Mouse (Mus musculus) MEL (cell line): ENCODE results near the gene Zmym2. TPM values are rescaled to one million over a fixed set of nuclear protein-coding genes. Genes with fewer than 3 reads are reported as not detected.

Source experiments
- DNase-seq: peaks from one replicate; pipeline ENCODE4 v3.0.0; 2011; ENCODE audit warnings: low read depth, low spot score
- H3K27ac ChIP-seq: 2 replicates; pipeline ENCODE4 v1.5.1; 2012; ENCODE audit warnings: low read depth, mild to moderate bottlenecking, control low read depth, low read length, moderate library complexity; ENCODE audit not compliant: control insufficient read depth
- H3K27me3 ChIP-seq, 2 experiments: fragments of 150-350 bp in 1 of 2; sonication (generic) in 1 of 2; 2 replicates each; pipeline ENCODE4 v1.6.1; 2012; ENCODE audit warnings: low read length in 2 of 2, mild to moderate bottlenecking in 2 of 2, improper control_type of control experiment in 1 of 2, moderate library complexity in 1 of 2; ENCODE audit not compliant: insufficient read depth in 2 of 2, control insufficient read depth in 1 of 2
- H3K36me3 ChIP-seq, 2 experiments: 2 replicates each; pipeline ENCODE4 v1.6.1; 2012 to 2014; ENCODE audit warnings: low read length in 2 of 2, improper control_type of control experiment in 1 of 2, inconsistent platforms in 1 of 2, mild to moderate bottlenecking in 1 of 2; ENCODE audit not compliant: insufficient read depth in 2 of 2, control insufficient read depth in 1 of 2
- H3K4me1 ChIP-seq, 2 experiments: fragments of 150-350 bp in 1 of 2; sonication (generic) in 1 of 2; 2 replicates each; pipeline ENCODE4 v1.6.1; 2012; ENCODE audit warnings: low read length in 2 of 2, improper control_type of control experiment in 1 of 2, mild to moderate bottlenecking in 1 of 2; ENCODE audit not compliant: insufficient read depth in 2 of 2, control insufficient read depth in 1 of 2
- H3K4me3 ChIP-seq, 2 experiments: fragments of 150-350 bp in 1 of 2; sonication (generic) in 1 of 2; 2 replicates each; pipeline ENCODE4 v1.5.1; 2012; ENCODE audit warnings: low read depth in 2 of 2, low read length in 2 of 2, mild to moderate bottlenecking in 2 of 2, moderate library complexity in 2 of 2, control low read depth in 1 of 2, improper control_type of control experiment in 1 of 2; ENCODE audit not compliant: control insufficient read depth in 1 of 2, insufficient read depth in 1 of 2
- H3K79me2 ChIP-seq: 2 replicates; pipeline ENCODE4 v1.6.1; 2012; ENCODE audit warnings: mild to moderate bottlenecking, low read length, moderate library complexity; ENCODE audit not compliant: control insufficient read depth, poor library complexity, insufficient read depth
- H3K9ac ChIP-seq: 2 replicates; pipeline ENCODE4 v1.6.1; 2012; ENCODE audit warnings: low read depth, mild to moderate bottlenecking, control low read depth, low read length, moderate library complexity; ENCODE audit not compliant: control insufficient read depth, poor library complexity, severe bottlenecking
- H3K9me3 ChIP-seq: fragments of 150-350 bp; sonication (generic); replicated peaks from 2 replicates; pipeline ENCODE4 v1.6.1; 2012; ENCODE audit warnings: mild to moderate bottlenecking, low read length, improper control_type of control experiment, moderate library complexity; ENCODE audit not compliant: insufficient read depth
- CHD1 ChIP-seq: IDR thresholded peaks from 2 replicates; pipeline ENCODE4 v1.6.1; 2012; ENCODE audit warnings: low read depth, mild to moderate bottlenecking, inconsistent platforms, low read length, improper control_type of control experiment
- CHD2 ChIP-seq: IDR thresholded peaks from 2 replicates; pipeline ENCODE4 v1.6.1; 2011; ENCODE audit warnings: low read length, improper control_type of control experiment
- CTCF ChIP-seq, 3 experiments: IDR thresholded peaks in 2 of 3; conservative IDR thresholded peaks in 1 of 3; 2 replicates each; pipeline ENCODE4 v1.5.1; 2011 to 2012; ENCODE audit warnings: low read length in 3 of 3, low read depth in 2 of 3, mild to moderate bottlenecking in 2 of 3, improper control_type of control experiment in 1 of 3, inconsistent platforms in 1 of 3, mixed read lengths in 1 of 3, moderate library complexity in 1 of 3; ENCODE audit not compliant: control insufficient read depth in 1 of 3, insufficient read depth in 1 of 3, poor library complexity in 1 of 3, severe bottlenecking in 1 of 3
- E2F4 ChIP-seq: IDR thresholded peaks from 2 replicates; pipeline ENCODE4 v1.6.1; 2011; ENCODE audit warnings: low read depth, low read length, improper control_type of control experiment, borderline replicate concordance
- ELF1 ChIP-seq: IDR thresholded peaks from 2 replicates; pipeline ENCODE4 v1.6.1; 2014; ENCODE audit warnings: low read depth, mild to moderate bottlenecking, inconsistent platforms, low read length, improper control_type of control experiment, moderate library complexity
- EP300 ChIP-seq, 2 experiments: IDR thresholded peaks; 2 replicates each; pipeline ENCODE4 v1.6.1; 2011; ENCODE audit warnings: improper control_type of control experiment in 2 of 2, low read length in 2 of 2, low read depth in 1 of 2, mild to moderate bottlenecking in 1 of 2
- ETS1 ChIP-seq: IDR thresholded peaks from 2 replicates; pipeline ENCODE4 v1.6.1; 2012; ENCODE audit warnings: low read depth, mild to moderate bottlenecking, inconsistent platforms, low read length, improper control_type of control experiment, moderate library complexity
- GABPA ChIP-seq: IDR thresholded peaks from 2 replicates; pipeline ENCODE4 v1.6.1; 2012; ENCODE audit warnings: low read depth, mild to moderate bottlenecking, inconsistent platforms, low read length, improper control_type of control experiment, moderate library complexity
- GATA1 ChIP-seq: IDR thresholded peaks from 2 replicates; pipeline ENCODE4 v1.6.1; 2011; ENCODE audit warnings: low read depth, low read length, improper control_type of control experiment
- HCFC1 ChIP-seq: IDR thresholded peaks from 2 replicates; pipeline ENCODE4 v1.6.1; 2012; ENCODE audit warnings: low read depth, mild to moderate bottlenecking, inconsistent platforms, low read length, improper control_type of control experiment, moderate library complexity
- JUND ChIP-seq: IDR thresholded peaks from 2 replicates; pipeline ENCODE4 v1.6.1; 2011; ENCODE audit warnings: low read depth, mild to moderate bottlenecking, improper control_type of control experiment, low read length
- KAT2A ChIP-seq: conservative IDR thresholded peaks from 2 replicates; pipeline ENCODE4 v1.6.1; 2012; ENCODE audit warnings: low read depth, low read length, improper control_type of control experiment, inconsistent platforms
- MAFK ChIP-seq: IDR thresholded peaks from 2 replicates; pipeline ENCODE4 v1.6.1; 2011; ENCODE audit warnings: low read depth, mild to moderate bottlenecking, low read length, improper control_type of control experiment, borderline replicate concordance
- MAX ChIP-seq: IDR thresholded peaks from 2 replicates; pipeline ENCODE4 v1.6.1; 2011; ENCODE audit warnings: low read length, improper control_type of control experiment
- MAZ ChIP-seq: IDR thresholded peaks from 2 replicates; pipeline ENCODE4 v1.6.1; 2012; ENCODE audit warnings: low read depth, mild to moderate bottlenecking, inconsistent platforms, low read length, improper control_type of control experiment
- MEF2A ChIP-seq: IDR thresholded peaks from 2 replicates; pipeline ENCODE4 v1.6.1; 2014; ENCODE audit warnings: low read depth, mild to moderate bottlenecking, inconsistent platforms, low read length, improper control_type of control experiment; ENCODE audit not compliant: poor library complexity, insufficient replicate concordance, severe bottlenecking; ENCODE audit errors: extremely low read depth
- MXI1 ChIP-seq: IDR thresholded peaks from 2 replicates; pipeline ENCODE4 v1.6.1; 2011; ENCODE audit warnings: mild to moderate bottlenecking, low read depth, low read length, improper control_type of control experiment
- MYB ChIP-seq: IDR thresholded peaks from 2 replicates; pipeline ENCODE4 v1.6.1; 2011; ENCODE audit warnings: mild to moderate bottlenecking, low read depth, low read length, improper control_type of control experiment
- MYC ChIP-seq: IDR thresholded peaks from 2 replicates; pipeline ENCODE4 v1.6.1; 2011; ENCODE audit warnings: low read depth, mild to moderate bottlenecking, low read length, improper control_type of control experiment, moderate library complexity
- NELFE ChIP-seq: IDR thresholded peaks from 2 replicates; pipeline ENCODE4 v1.6.1; 2011; ENCODE audit warnings: low read depth, low read length, improper control_type of control experiment
- NRF1 ChIP-seq: IDR thresholded peaks from 2 replicates; pipeline ENCODE4 v1.6.1; 2014; ENCODE audit warnings: low read depth, mild to moderate bottlenecking, inconsistent platforms, low read length, improper control_type of control experiment, moderate library complexity; ENCODE audit not compliant: poor library complexity, insufficient read depth, severe bottlenecking
- POLR2A ChIP-seq, 2 experiments: IDR thresholded peaks; 2 replicates each; pipeline ENCODE4 v1.6.1; 2011 to 2012; ENCODE audit warnings: low read length in 2 of 2, mild to moderate bottlenecking in 2 of 2, control low read depth in 1 of 2, improper control_type of control experiment in 1 of 2, low read depth in 1 of 2, moderate library complexity in 1 of 2; ENCODE audit not compliant: control insufficient read depth in 1 of 2, insufficient read depth in 1 of 2, poor library complexity in 1 of 2
- POLR2AphosphoS2 ChIP-seq: IDR thresholded peaks from 2 replicates; pipeline ENCODE4 v1.6.1; 2011; ENCODE audit warnings: low read length, improper control_type of control experiment
- POLR2AphosphoS5 ChIP-seq: IDR thresholded peaks from 2 replicates; pipeline ENCODE4 v1.6.1; 2012; ENCODE audit warnings: low read depth, borderline replicate concordance, mild to moderate bottlenecking, inconsistent platforms, low read length, moderate library complexity, mixed read lengths
- RAD21 ChIP-seq: IDR thresholded peaks from 2 replicates; pipeline ENCODE4 v1.6.1; 2011; ENCODE audit warnings: mild to moderate bottlenecking, low read depth, low read length, improper control_type of control experiment
- RCOR1 ChIP-seq: IDR thresholded peaks from 2 replicates; pipeline ENCODE4 v1.6.1; 2012; ENCODE audit warnings: low read depth, mild to moderate bottlenecking, inconsistent platforms, low read length, improper control_type of control experiment
- SIN3A ChIP-seq: IDR thresholded peaks from 2 replicates; pipeline ENCODE4 v1.6.1; 2012; ENCODE audit warnings: low read length, improper control_type of control experiment, inconsistent platforms
- SMC3 ChIP-seq: IDR thresholded peaks from 2 replicates; pipeline ENCODE4 v1.6.1; 2011; ENCODE audit warnings: low read depth, low read length, improper control_type of control experiment
- TAL1 ChIP-seq: IDR thresholded peaks from 2 replicates; pipeline ENCODE4 v1.6.1; 2012; ENCODE audit warnings: mild to moderate bottlenecking, inconsistent platforms, low read length, moderate library complexity, mixed read lengths
- TBP ChIP-seq: IDR thresholded peaks from 2 replicates; pipeline ENCODE4 v1.8.0; 2011; ENCODE audit warnings: low read depth, low read length, improper control_type of control experiment
- TCF12 ChIP-seq: IDR thresholded peaks from 2 replicates; pipeline ENCODE4 v1.6.1; 2014; ENCODE audit warnings: low read depth, mild to moderate bottlenecking, inconsistent platforms, low read length, improper control_type of control experiment, moderate library complexity
- UBTF ChIP-seq: IDR thresholded peaks from 2 replicates; pipeline ENCODE4 v1.6.1; 2012; ENCODE audit warnings: low read depth, mild to moderate bottlenecking, inconsistent platforms, low read length, improper control_type of control experiment, moderate library complexity, borderline replicate concordance; ENCODE audit not compliant: insufficient read depth
- USF1 ChIP-seq: IDR thresholded peaks from 2 replicates; pipeline ENCODE4 v1.6.1; 2014; ENCODE audit warnings: low read depth, mild to moderate bottlenecking, inconsistent platforms, low read length, improper control_type of control experiment, moderate library complexity
- USF2 ChIP-seq, 2 experiments: IDR thresholded peaks; 2 replicates each; pipeline ENCODE4 v1.6.1; 2011 to 2012; ENCODE audit warnings: improper control_type of control experiment in 2 of 2, low read length in 2 of 2, borderline replicate concordance in 1 of 2, inconsistent platforms in 1 of 2, low read depth in 1 of 2, mild to moderate bottlenecking in 1 of 2; ENCODE audit not compliant: insufficient read depth in 1 of 2
- ZC3H11A ChIP-seq: IDR thresholded peaks from 2 replicates; pipeline ENCODE4 v1.6.1; 2012; ENCODE audit warnings: low read depth, mild to moderate bottlenecking, inconsistent platforms, low read length, improper control_type of control experiment
- ZKSCAN1 ChIP-seq: IDR thresholded peaks from 2 replicates; pipeline ENCODE4 v1.6.1; 2012; ENCODE audit warnings: low read depth, mild to moderate bottlenecking, inconsistent platforms, low read length, improper control_type of control experiment, moderate library complexity
- ZMIZ1 ChIP-seq: IDR thresholded peaks from 2 replicates; pipeline ENCODE4 v1.6.1; 2012; ENCODE audit warnings: low read depth, mild to moderate bottlenecking, inconsistent platforms, low read length, improper control_type of control experiment, moderate library complexity
- ZNF384 ChIP-seq: IDR thresholded peaks from 2 replicates; pipeline ENCODE4 v1.6.1; 2012; ENCODE audit warnings: low read depth, mild to moderate bottlenecking, inconsistent platforms, low read length, improper control_type of control experiment
- polyA plus RNA-seq, 2 experiments: library from polyadenylated mRNA; stranded (reverse) in 1 of 2; unstranded in 1 of 2; fragments of >175 nt in 1 of 2; fragments of >200 nt in 1 of 2; gene quantifications; 2 replicates each; pipeline versions ENCODE4 v1.2.1 to v1.2.4; 2012; ENCODE audit warnings: low replicate concordance in 2 of 2, low read depth in 1 of 2; ENCODE audit not compliant: insufficient read length in 2 of 2, insufficient read depth in 1 of 2, missing spikeins in 1 of 2
- total RNA-seq: library from RNA; depleted of rRNA; stranded (reverse); fragments of 300-350 nt; gene quantifications from 2 replicates; pipeline ENCODE4 v1.2.3, GENCODE M21; 2012

The Zmym2 gene
- total and polyA plus RNA-seq, 3 experiments = 9.8 to 407 (median 27.7) TPM

GRCm38 (mm10) chr14:56887887-56888286 lies 1.4 kb downstream of the Zmym2 start:
- H3K4me3 ChIP-seq = peak overlapping the region; percentile 55 to 79
- H3K4me1 ChIP-seq = peaks cover 0 to 4% of the 10 kb centered on the region in 2 experiments; a peak in 1 of 4 replicates
- H3K79me2 ChIP-seq = peaks cover 27% of the 10 kb centered on the region
- H3K27ac ChIP-seq = peak overlapping the region; percentile 19; the same call in 1 of the 2 replicates
- peaks cover 6 to 17% of the 10 kb centered on the region in 2 experiments for H3K36me3 ChIP-seq
- no peaks in the 10 kb centered on the region for H3K9me3 ChIP-seq
- H3K27me3 ChIP-seq = no peaks in the 10 kb centered on the region
- peak; percentile 91 for DNase-seq
- peak overlapping the region; percentile 98 for H3K9ac ChIP-seq
- TF ChIP-seq ZKSCAN1 (no peak), CTCF (IDR thresholded peaks at IDR 0.05 in 2 of 3, conservative IDR thresholded peaks at IDR 0.05 in 1 of 3; ENCODE audit: control insufficient read depth in 1 of 3, insufficient read depth in 1 of 3, low read depth in 2 of 3, low read length in 3 of 3, poor library complexity in 1 of 3, severe bottlenecking in 1 of 3) (peak; percentile 51 to 79 (median 62)), RAD21 (peak; percentile 5; the same call in 1 of the 2 replicates), UBTF (no peak), CHD2 (no peak), JUND (no peak), ELF1 (no peak), ZC3H11A (no peak), MAX (no peak), GATA1 (no peak), TAL1 (no peak), TCF12 (no peak), MAFK (no peak), E2F4 (no peak), MXI1 (peak; percentile 43), POLR2AphosphoS2 (no peak), RCOR1 (no peak), EP300 (IDR thresholded peaks at IDR 0.05; ENCODE audit: low read depth in 1 of 2, low read length in 2 of 2) (no peak), TBP (0 out of 2 replicates have a peak, but pooled peaks have one; percentile 18), ZNF384 (no peak), POLR2AphosphoS5 (no peak), SIN3A (peak; percentile 58), USF1 (0 out of 2 replicates have a peak, but pooled peaks have one; percentile 21), MYC (no peak; the same call in 1 of the 2 replicates), MAZ (0 out of 2 replicates have a peak, but pooled peaks have one; percentile 32), HCFC1 (0 out of 2 replicates have a peak, but pooled peaks have one; percentile 25), CHD1 (no peak), SMC3 (no peak), NRF1 (no peak), ZMIZ1 (no peak), USF2 (IDR thresholded peaks at IDR 0.05; ENCODE audit: borderline replicate concordance in 1 of 2, insufficient read depth in 1 of 2, low read depth in 1 of 2, low read length in 2 of 2) (no peak), KAT2A (no peak), GABPA (no peak), MYB (no peak), MEF2A (no peak), NELFE (no peak), ETS1 (0 out of 2 replicates have a peak, but pooled peaks have one; percentile 49), POLR2A (IDR thresholded peaks at IDR 0.05; ENCODE audit: control insufficient read depth in 1 of 2, insufficient read depth in 1 of 2, low read depth in 1 of 2, low read length in 2 of 2, poor library complexity in 1 of 2) (no peak)
